Mouse (Mus musculus): ENCODE results near the gene Esam. TPM values are rescaled to one million over a fixed set of nuclear protein-coding genes. Genes with fewer than 3 reads are reported as not detected.

Gene Esam
- polyA plus RNA-seq (2021) = 83.1 TPM

DNA sequence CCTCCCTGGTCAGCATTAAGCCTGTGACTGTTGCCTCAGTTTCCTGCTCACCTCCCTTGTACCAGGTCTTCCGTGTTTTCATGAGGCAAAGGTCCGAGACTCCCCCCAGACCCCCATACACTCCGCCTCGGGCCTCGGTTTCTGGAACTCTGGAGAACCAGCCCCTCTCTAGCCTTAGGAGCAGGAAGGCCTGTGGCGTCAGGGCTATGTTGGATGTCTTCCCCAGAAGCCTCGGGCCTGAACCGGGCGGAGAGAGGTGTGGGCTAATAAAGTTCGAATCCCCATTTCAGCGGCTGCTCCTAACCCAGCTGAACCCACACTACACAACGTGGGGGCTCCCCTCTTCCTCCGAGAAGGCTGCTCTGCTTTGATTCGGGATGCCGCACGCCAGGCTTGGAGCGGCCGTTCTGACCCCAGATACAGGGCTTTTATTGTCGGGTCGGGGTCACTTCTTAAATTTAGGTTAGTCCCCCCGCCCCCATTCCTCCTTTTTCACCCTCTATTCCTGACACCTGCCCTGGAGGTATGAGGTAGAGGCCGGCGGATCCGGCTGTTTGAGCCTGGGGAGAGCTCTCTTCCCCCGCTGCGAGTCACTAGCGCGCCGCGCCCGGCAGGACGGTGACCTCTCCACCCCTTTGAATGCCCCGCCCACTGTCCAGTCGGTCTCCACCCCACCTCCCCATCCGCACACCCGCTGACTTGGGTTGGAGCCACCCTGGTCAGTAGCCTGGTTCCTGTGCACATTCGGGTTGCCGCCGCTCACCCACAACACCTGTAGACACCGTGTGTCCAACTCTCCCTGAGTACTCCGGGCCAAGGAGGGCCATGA, at the start of gene Esam:
Gene Esam (plus strand): TSS at position 683 of the 829 bp plus-strand sequence.
- ATAC-seq (peak; percentile 17), DNase-seq (ENCODE audit: low read depth, low spot score) (no peak)
- in situ Hi-C loops (cut with MboI; ENCODE audit: low pct_unique_long_range_greater_than_20kb) = loop anchor here (5.0 kb wide), 1 partner anchor 65 kb away; no protein-coding TSS in a partner anchor
- POLR2A ChIA-PET = interaction anchor here (0.6 to 1.5 kb wide), 2 partner anchors 11 to 65 kb away, joined by 3 read pairs; no protein-coding TSS in a partner anchor
- no peaks in the 10 kb centered on the region for H3K27me3 ChIP-seq
- TF ChIP-seq CTCF (IDR thresholded peaks at IDR 0.05) = no peak
- CTCF ChIA-PET = interaction anchor here (0.9 to 1.5 kb wide), 2 partner anchors 13 to 15 kb away, joined by 3 to 5 read pairs; no protein-coding TSS in a partner anchor

DNA sequence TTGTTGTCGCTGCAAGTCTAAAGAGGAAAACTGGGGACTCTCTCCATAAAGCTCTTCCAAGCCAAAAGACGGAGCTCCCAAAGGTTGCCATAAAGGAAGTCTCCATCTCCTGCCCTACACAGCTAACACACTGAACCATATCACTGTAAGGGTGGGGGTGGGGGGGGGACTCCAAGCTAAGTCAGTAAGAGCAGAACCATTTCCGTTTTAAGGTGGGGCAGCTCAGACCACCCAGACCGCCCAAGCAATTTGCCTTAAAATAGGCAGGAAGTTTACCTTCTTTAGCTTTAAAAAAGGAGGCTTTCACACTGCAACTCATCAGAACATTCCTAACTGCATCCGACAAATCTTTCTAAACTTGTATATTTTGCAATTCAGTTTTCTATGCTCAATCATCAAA, 42.7 kb upstream of the Esam start:
- in situ Hi-C loops (cut with MboI; ENCODE audit: low pct_unique_long_range_greater_than_20kb) = no loop called here
- no peaks in the 10 kb centered on the region for H3K27me3 ChIP-seq
- no peak for DNase-seq (ENCODE audit: low read depth, low spot score)
- CTCF ChIA-PET = interaction anchor here (1.3 kb wide), 1 partner anchor 9 kb away, joined by 3 read pairs; no protein-coding TSS in a partner anchor
- TF ChIP-seq CTCF (IDR thresholded peaks at IDR 0.05) = no peak
- POLR2A ChIA-PET = interaction anchor here (0.7 kb wide), 1 partner anchor 48 kb away, joined by 4 read pairs; no protein-coding TSS in a partner anchor
- no peak for ATAC-seq

DNA sequence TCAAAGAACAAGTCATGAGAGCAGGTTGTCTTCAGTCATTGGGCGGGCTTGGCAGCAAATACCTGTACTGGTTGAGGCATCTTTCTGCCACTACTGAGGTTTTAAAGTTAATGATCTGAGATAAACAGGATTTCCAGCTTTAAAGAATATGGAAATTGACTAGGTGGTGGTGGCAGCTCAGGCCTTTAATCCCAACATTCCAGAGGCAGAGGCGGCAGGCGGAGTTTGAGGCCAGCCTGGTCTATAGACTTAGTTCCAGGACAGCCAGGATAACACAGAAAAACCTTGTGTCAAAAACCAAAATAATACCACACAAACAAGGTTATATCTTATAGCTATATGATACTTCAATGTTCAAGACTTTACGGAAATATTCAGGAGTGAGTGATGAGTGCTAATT, 39.8 kb upstream of the Esam start:
- no peak for TF ChIP-seq CTCF (IDR thresholded peaks at IDR 0.05)
- ChIA-PET POLR2A (interaction anchor here (0.6 kb wide), 1 partner anchor 17 kb away, joined by 3 read pairs; no protein-coding TSS in a partner anchor), CTCF (interaction anchor here (0.8 to 1.3 kb wide), 5 partner anchors 10 to 57 kb away, joined by 3 to 4 read pairs (median 4); no protein-coding TSS in a partner anchor)
- no peak for ATAC-seq
- DNase-seq (ENCODE audit: low read depth, low spot score) = no peak
- in situ Hi-C loops (cut with MboI; ENCODE audit: low pct_unique_long_range_greater_than_20kb) = no loop called here
- no peaks in the 10 kb centered on the region for H3K27me3 ChIP-seq

DNA sequence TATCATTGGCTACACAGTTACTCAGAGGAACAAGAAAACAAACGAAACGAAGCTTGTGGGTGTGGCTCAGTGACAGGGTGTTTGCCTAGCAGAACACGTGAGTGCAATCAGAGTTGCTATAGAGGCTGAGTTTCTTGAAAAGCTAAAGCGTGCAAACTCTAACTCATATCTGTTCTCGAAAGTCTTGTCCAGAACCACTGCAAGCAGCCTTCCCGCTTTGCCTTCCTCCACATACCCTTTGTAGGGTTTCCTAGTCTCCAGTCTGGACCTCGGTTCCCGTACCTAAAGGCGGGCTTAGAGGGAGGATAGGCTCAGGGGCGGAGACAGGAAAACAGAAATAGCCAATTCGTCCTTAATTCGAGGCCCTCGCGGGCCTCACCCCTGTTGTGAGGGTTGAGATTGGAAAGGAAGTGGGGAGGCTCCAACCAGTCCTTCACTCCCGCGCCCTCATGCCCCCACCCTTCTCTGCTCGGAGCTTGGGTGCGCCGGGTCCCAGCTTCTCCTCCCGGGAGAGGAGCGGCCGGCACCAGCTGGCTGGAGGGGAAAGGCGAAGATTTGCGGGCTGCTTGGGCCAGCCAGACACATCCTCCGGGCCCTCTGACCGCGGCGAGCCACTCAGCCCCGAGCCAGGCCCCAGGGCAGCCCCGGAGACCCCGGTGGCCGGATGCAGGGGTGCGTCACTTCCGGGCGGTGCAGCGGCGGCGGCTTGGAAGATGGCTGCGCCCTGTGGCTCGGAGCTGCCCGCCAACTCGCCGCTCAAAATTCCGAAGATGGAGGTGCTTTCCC, 39.1 kb upstream of the Esam start, which contains the start of gene Msantd2:
Gene Msantd2 (plus strand): TSS at position 709 of the 786 bp plus-strand sequence.
- DNase-seq (ENCODE audit: low read depth, low spot score) = peak; percentile 28
- no peak for TF ChIP-seq CTCF (IDR thresholded peaks at IDR 0.05)
- POLR2A ChIA-PET = interaction anchor here (0.6 to 1.1 kb wide), 3 partner anchors 17 to 42 kb away, joined by 3 read pairs; no protein-coding TSS in a partner anchor
- no peaks in the 10 kb centered on the region for H3K27me3 ChIP-seq
- CTCF ChIA-PET = interaction anchor here (0.8 to 1.3 kb wide), 5 partner anchors 9 to 57 kb away, joined by 3 to 4 read pairs (median 4); no protein-coding TSS in a partner anchor
- in situ Hi-C loops (cut with MboI; ENCODE audit: low pct_unique_long_range_greater_than_20kb) = no loop called here
- peak; percentile 95 for ATAC-seq

DNA sequence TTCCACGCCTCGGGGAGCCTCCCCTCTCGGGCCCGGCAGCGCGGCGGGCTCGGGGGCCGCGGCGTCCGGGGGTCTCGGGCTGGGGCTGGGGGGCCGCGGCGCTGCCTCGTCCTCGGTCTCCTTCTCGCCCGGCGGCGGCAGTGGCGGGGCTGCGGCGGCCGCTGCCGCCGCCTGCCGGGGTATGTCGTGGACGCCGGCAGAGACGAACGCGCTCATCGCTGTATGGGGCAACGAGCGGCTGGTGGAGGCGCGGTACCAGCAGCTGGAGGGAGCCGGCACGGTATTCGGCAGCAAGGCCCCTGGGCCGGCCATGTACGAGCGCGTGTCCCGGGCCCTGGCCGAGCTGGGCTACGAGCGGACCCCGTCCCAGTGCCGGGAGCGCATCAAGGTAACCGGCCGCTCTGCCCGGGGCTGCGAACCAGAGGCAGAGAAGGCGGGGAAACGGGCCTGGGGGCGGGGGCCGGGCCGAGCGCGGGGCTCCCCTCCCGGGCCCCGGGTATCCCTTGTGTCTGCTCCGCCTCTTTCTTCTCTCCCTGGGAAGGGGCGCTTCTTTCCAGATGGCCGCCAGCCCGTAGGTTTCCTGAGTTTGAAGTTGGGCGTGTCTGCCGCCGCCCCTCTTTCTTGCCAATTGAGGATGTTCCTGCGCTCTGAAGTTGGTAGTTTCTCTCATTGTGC, 38.3 kb upstream of the Esam start:
- TF ChIP-seq CTCF (IDR thresholded peaks at IDR 0.05) = no peak
- in situ Hi-C loops (cut with MboI; ENCODE audit: low pct_unique_long_range_greater_than_20kb) = no loop called here
- no peaks in the 10 kb centered on the region for H3K27me3 ChIP-seq
- ChIA-PET POLR2A (interaction anchor here (0.8 to 1.5 kb wide), 3 partner anchors 10 to 41 kb away, joined by 3 to 4 read pairs (median 3); no protein-coding TSS in a partner anchor), CTCF (interaction anchor here (1.3 to 1.6 kb wide), 2 partner anchors 28 to 56 kb away, joined by 3 to 4 read pairs; no protein-coding TSS in a partner anchor)
- ATAC-seq (peak; percentile 58), DNase-seq (ENCODE audit: low read depth, low spot score) (no peak)

DNA sequence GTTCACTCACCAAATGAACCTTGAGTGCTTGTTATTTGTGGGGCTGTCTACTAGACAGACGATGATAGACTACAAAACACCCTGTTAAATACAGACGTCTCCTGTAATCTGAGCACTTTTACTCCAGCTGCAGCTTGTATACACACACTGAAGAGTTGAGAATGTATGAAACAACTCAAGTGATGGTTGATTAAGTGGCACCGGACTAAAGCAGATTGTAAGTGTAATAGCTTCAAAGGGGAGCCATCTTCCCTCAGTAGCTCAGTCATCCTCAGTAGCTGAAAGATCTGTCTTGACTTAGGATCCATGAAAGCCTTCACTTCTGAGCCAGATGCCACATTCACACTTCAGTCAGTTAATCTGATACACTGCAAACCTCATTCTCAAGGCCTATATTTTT, 32.1 kb upstream of the Esam start:
- TF ChIP-seq CTCF (IDR thresholded peaks at IDR 0.05) = no peak
- ChIA-PET CTCF (no interaction called here), POLR2A (no interaction called here)
- no peaks in the 10 kb centered on the region for H3K27me3 ChIP-seq
- DNase-seq (ENCODE audit: low read depth, low spot score) (no peak), ATAC-seq (no peak)
- in situ Hi-C loops (cut with MboI; ENCODE audit: low pct_unique_long_range_greater_than_20kb) = no loop called here

DNA sequence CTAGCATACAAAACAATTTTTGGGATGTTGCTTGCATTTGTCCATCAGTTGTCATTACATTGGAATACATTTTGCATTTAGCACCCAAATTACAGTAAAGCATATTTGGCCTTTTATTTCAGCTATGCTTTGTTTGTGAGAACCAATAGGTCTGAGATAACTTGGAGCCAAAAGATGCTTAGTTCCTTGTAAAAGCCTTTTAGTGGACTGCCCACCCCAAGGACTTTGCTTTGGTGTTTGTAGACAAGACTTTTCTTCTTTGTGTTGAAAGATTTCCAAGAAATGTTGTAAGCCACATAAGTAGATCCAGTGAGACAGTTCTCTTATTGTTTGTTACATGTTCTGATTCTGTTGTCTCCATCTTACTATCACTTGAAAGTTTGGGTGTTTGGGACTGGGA, 31.6 kb upstream of the Esam start:
- POLR2A ChIA-PET = no interaction called here
- no peak for ATAC-seq
- TF ChIP-seq CTCF (IDR thresholded peaks at IDR 0.05) = no peak
- CTCF ChIA-PET = no interaction called here
- no peak for DNase-seq (ENCODE audit: low read depth, low spot score)
- in situ Hi-C loops (cut with MboI; ENCODE audit: low pct_unique_long_range_greater_than_20kb) = no loop called here
- no peaks in the 10 kb centered on the region for H3K27me3 ChIP-seq

DNA sequence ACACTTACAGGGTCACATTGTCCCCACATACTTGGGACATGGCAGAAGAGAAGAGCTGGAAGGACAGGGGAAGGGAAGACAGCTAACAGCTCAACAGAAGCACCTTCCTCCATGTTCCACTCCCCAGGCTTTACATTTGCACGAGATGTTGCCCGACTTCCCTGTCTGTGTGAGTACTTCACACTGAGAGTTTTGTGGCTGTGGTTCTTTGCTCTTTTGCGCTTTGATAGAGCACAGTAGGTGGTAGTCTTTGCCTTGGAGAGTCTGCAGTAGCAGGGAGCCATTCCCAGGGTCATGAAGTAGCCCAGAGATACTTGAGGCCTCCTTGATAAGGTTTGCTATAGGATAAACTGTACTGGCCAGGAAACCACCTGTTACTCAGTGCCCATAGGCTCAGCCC, 27.7 kb upstream of the Esam start:
- TF ChIP-seq CTCF (IDR thresholded peaks at IDR 0.05) = no peak
- ChIA-PET CTCF (interaction anchor here (1.2 to 1.9 kb wide), 3 partner anchors 8 to 45 kb away, joined by 3 to 6 read pairs (median 4); no protein-coding TSS in a partner anchor), POLR2A (interaction anchor here (1.3 kb wide), 1 partner anchor 10 kb away, joined by 4 read pairs; no protein-coding TSS in a partner anchor)
- H3K27me3 ChIP-seq = no peaks in the 10 kb centered on the region
- in situ Hi-C loops (cut with MboI; ENCODE audit: low pct_unique_long_range_greater_than_20kb) = loop anchor here (25.0 kb wide), 1 partner anchor 738 kb away; the partner anchor contains the start of gene Stt3a
- ATAC-seq (no peak), DNase-seq (ENCODE audit: low read depth, low spot score) (no peak)

DNA sequence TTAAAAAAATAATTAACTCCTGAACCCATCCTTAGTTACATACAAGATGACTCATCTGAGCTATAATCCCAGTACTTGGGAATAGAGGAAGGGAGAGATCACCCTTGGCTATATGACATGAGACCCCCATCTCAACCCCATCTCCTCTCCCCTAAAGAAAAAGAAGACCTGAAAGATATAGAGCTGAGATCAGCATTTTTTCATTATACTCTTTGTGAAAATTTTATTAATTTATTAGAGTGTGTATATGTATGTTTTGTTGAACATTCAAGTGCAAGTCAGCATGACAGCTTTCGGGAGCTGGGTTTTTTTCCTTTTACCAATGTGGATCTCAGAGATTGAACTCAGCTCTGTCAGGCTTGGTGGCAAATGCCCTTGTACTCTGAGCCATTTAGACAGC, 26.7 kb upstream of the Esam start:
- ChIA-PET CTCF (interaction anchor here (1.2 to 1.9 kb wide), 3 partner anchors 9 to 44 kb away, joined by 3 to 6 read pairs (median 4); no protein-coding TSS in a partner anchor), POLR2A (no interaction called here)
- no peak for TF ChIP-seq CTCF (IDR thresholded peaks at IDR 0.05)
- in situ Hi-C loops (cut with MboI; ENCODE audit: low pct_unique_long_range_greater_than_20kb) = loop anchor here (25.0 kb wide), 1 partner anchor 739 kb away; the partner anchor contains the start of gene Stt3a
- DNase-seq (ENCODE audit: low read depth, low spot score) = no peak
- no peak for ATAC-seq
- H3K27me3 ChIP-seq = no peaks in the 10 kb centered on the region

Measured in Patski (cell line).